Mouse (Mus musculus): Measurements from ENCODE around the gene Zscan21.

DNA sequence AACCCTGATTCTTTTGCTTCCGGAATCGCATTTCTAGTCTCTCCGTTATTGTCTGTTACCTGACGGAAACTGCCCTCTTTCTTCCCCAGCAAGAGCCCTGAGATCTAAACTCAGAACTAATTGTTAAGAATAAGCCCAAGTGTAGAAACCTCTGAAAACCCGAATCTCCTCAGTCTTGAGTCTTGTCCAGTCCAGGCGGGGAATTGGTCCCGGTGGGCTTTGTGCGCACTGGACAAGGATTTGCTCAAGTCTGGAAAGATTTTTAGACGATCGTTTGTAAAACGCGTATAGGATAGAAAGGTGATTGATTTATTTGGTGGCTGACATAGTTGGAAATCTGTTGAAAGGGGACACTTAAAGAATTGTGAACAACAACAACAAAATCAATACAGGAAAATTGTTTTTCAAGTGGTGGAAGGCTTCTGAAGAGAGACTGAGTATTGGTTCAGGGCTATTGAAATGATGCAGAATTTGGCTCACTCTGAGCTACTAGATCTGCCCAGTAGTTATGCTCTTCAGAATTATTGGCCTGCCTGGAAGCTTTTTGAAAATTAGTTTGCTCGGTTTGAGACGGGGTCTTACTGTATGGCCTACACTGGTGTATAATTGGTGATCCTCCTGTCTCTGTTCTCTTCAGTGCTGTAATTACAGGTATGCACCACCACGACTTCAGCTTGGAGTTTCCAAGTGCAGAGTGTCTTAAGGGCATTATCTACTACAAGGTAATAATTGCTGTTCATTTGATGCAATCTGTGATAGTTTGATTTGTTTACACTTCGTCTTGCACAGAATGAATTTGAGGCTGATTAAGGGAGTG lies 704 bp downstream of the Zscan21 start:
- TF ChIP-seq CTCF (IDR thresholded peaks at IDR 0.05; ENCODE audit: borderline replicate concordance, extremely low read depth, insufficient read depth, insufficient read length) (no peak), POLR2A (IDR thresholded peaks at IDR 0.05; ENCODE audit: borderline replicate concordance, extremely low read depth, insufficient read depth, insufficient read length, poor library complexity, severe bottlenecking) (no peak)
